Mouse (Mus musculus) 416B (cell line): ENCODE results near the gene Gm45799.

Experiments used
- DNase-seq: peaks from one replicate; pipeline ENCODE4 v3.0.0; 2011; ENCODE audit warnings: low read depth

Gm45799 gene

GRCm38 (mm10) chr7:105640233-105640893 lies at the start of gene Gm45799, which contains the start of gene Arfip2:
Gm45799 (plus strand) TSS chr7:105640552.
Arfip2 (minus strand) TSS chr7:105640416.
- DNase-seq = peak; percentile 99

- peak; percentile 66 for DNase-seq
Measured at GRCm38 (mm10) chr7:105602860-105603623, 37.3 kb upstream of the Gm45799 start.

GRCm38 (mm10) chr7:105608467-105608866 lies 31.9 kb upstream of the Gm45799 start:
- peak; percentile 85 for DNase-seq

DNA sequence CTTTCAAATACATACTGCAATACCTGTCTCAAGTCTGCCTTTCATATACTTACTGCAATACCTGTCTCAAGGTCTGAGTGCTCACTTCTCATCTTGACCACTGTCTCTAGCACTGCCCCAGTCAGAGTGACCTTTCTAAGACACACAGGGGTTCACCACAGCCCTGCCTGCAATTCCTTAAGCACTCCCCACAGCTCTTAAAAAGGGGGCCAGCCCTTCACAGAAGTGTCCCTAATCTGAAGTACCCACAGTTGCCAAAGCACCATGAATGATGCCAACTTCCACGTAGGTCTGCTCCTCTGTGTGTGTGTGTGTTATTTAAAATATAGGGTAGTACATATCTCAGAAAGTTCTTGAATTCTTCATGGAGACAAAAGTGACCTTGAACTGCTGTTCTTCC lies 28.6 kb upstream of the Gm45799 start:
- no peak for DNase-seq

- DNase-seq = no peak
Measured at GRCm38 (mm10) chr7:105614400-105614799, 26.0 kb upstream of the Gm45799 start.

DNA sequence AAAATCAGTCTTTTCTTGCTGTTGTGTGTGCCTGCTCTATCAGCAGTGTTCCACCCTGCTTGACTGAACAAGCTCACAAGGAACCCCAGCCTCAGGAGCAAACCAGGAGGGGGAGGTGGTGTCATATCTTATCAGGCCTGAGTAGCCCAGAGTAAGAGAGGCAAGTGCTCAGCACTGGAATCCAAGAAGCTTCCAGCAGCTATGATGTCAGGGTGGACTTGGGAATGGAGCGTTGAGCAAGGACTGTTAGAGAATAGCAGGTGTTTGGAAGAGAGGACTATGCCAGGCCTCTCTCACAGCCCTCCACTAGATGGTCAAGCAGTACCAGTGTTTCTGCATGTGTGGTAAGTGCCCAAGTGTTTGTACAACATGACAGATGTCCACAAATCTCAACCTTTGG lies 24.6 kb upstream of the Gm45799 start:
- DNase-seq = no peak

DNA sequence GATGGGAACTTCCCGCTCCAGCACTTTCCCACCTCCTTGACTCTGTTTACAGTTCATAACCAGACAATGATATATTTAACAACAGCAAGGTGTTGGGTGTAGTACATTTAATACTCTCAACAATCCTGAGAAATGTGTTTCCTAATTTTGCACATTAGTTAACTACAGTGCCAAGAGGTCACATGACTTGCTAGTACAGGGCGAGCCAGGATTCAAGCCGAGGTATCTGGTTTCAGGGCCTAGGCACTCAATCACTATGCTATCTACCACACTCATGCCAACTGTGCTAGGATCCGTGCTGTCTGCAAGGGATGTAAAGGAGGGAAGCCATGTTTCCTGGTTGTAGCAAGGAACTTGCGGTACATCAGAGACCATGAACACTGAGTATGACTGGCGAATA lies 23.8 kb upstream of the Gm45799 start:
- no peak for DNase-seq

- no peak for DNase-seq
Measured at GRCm38 (mm10) chr7:105617810-105618209, 22.5 kb upstream of the Gm45799 start.

DNA sequence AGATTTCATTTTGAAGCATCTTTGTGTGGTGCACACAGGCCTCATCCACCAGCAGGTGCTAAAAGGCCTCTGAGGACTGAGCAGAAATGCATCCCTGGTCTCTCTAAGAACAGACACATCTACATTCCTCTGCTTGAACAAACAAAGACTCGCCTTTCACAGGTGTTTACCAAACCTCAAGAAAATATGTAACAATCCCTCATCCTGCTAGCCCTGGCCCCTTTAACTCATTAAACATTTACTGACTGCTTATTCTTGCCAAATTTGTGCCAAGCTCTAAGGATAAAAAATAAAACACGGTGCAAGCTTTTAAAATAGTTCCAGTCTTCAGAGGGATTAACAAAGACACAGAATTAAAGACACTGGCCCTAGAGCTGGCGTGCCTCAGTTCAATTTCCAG lies 20.7 kb upstream of the Gm45799 start:
- no peak for DNase-seq

- DNase-seq = no peak
Measured at GRCm38 (mm10) chr7:105621053-105621452, 19.3 kb upstream of the Gm45799 start.

GRCm38 (mm10) chr7:105621646-105622292 lies 18.6 kb upstream of the Gm45799 start:
- DNase-seq = no peak

GRCm38 (mm10) chr7:105625397-105625796 lies 15.0 kb upstream of the Gm45799 start:
- no peak for DNase-seq

DNA sequence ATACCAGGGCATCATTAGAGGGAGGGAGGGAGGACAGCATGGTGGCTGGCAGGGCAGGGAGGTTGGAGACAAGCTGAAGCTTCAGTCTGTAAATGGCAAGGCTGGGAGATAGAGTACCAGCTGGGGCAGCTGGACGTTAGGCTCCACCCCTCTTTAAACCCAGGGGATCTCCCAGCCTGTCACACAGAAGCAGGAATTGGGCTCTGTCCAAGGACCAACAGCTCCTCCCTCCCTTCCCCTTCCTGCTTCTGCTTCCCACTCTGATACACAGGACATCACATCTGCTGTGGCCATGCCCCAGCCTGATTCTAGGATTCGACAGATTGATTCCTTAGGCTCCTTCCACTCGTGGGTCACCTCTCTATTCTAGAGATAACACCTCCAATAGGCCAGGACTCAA lies 11.7 kb upstream of the Gm45799 start:
- peak; percentile 31 for DNase-seq

GRCm38 (mm10) chr7:105632551-105632972 lies 7.8 kb upstream of the Gm45799 start:
- DNase-seq = no peak

GRCm38 (mm10) chr7:105633127-105633800 lies 7.1 kb upstream of the Gm45799 start, which contains the start of gene Trim3:
Trim3 (minus strand) TSS chr7:105633571.
- peak; percentile 82 for DNase-seq

- DNase-seq = no peak
Measured at GRCm38 (mm10) chr7:105633801-105634135, 6.6 kb upstream of the Gm45799 start.

DNA sequence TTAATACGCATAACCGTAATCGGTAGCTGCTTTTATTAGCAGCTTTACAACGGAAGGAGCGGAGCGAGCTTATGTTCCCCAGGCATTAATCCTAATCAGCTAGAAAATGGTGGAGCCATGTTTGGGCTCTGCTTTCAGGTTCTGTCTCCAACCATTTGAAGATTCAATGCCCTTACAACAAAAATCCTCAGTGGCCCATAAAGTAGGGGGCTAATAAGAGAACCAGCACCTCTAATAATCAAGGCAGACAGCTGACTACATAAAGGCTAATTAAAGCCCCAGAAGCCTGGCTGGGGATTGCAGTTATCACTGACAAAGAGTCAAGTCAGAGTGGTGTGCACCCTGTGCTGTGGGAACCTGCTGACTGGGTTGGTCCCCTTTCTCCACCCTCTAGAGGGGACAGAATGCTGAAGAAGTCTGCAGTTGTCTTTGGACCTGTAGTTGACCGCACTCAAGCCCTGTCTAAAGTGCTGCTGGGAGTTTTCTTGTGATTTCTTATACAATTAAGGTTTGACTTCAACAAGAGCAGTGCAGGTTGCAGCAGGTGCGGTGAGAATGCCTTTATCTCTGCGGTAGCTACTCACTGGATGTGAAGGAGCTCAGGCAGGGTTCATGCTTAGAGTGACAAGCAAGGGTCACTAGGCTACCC lies 6.0 kb upstream of the Gm45799 start:
- no peak for DNase-seq

GRCm38 (mm10) chr7:105635726-105636125 lies 4.6 kb upstream of the Gm45799 start:
- no peak for DNase-seq

DNA sequence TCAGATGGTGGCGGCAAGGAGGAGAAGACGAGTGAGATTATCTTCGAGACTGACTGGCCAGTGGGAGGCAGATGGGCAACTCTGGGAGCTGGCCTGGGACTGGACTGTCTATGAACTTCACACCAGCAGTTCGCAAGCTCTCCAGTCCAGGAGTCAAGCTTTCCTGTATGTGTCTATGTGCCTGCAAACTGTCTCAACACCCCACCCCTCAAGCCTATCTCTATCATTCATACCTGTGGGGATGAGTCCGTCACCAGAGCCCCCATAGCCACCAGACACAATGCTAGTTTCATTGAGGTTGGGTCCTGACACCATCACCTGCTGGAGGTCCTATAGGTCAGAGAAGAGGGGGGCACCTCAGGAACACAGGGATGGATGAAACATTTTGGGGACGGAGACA lies 1.6 kb upstream of the Gm45799 start:
- DNase-seq = no peak

DNA sequence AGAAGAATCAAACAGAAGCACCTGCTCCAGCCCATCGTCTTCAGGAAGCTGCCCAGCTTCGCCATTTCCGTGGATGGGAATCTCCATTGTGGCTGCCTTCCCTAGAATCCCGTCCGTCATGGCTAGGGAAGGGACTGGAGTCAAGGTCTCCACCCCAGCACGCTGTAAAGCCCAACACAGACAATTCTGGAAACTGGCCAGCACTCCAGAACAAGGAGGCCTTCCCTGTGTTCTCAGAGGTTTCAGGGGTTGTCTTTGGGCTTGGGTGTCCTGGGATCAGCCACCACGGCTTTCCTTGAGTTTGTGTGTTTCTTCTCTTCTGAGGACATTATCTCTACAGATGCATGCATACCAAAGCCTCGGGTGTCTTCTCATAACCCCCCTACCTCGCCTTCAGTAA lies 1.0 kb upstream of the Gm45799 start:
- DNase-seq = no peak

DNA sequence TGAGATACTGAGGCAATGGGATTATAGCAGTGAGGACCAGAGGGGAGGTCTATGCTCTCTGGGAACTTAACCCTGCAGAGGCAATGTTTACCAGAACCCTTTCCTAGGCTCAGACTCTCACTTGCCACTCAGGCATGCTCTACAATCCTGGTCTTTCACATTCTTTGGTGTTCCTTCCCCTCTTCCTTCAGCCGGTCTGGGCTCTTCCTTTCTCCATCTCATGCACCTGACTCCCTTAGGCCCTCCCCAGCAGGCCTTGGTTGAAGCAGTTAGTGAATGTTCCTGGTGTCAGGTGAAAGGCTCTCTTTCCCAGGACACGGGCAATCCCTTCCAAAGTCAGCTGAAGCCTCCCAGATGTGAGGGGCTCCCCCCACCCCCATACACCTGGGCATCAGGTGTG lies 596 bp upstream of the Gm45799 start, which contains the start of gene Timm10b:
Gene Timm10b (plus strand): TSS at position 301 of the 400 bp plus-strand sequence.
- no peak for DNase-seq

- no peak for DNase-seq
Measured at GRCm38 (mm10) chr7:105640894-105641255, 523 bp downstream of the Gm45799 start.
